Mouse (Mus musculus) heart, postnatal 14 days (tissue): ENCODE results near the gene Plin3. TPM values are rescaled to one million over a fixed set of nuclear protein-coding genes. Genes with fewer than 3 reads are reported as not detected.

Experiments used
- DNase-seq, 2 experiments: peaks; one replicate each; pipeline ENCODE4 v3.0.0; 2021 to 2022
- intact Hi-C: fragments of 180-260 bp; cut with DNase I; formaldehyde crosslinking; loops from one replicate; pipeline ENCODE4 v1.15.1; 2025
- total RNA-seq, 2 experiments: library from RNA; stranded (reverse); gene quantifications; 2 replicates each; pipeline ENCODE4 v1.2.3; 2021

Plin3 gene
- total RNA-seq, 2 experiments from 2014 or later = 115 to 133 TPM

DNA sequence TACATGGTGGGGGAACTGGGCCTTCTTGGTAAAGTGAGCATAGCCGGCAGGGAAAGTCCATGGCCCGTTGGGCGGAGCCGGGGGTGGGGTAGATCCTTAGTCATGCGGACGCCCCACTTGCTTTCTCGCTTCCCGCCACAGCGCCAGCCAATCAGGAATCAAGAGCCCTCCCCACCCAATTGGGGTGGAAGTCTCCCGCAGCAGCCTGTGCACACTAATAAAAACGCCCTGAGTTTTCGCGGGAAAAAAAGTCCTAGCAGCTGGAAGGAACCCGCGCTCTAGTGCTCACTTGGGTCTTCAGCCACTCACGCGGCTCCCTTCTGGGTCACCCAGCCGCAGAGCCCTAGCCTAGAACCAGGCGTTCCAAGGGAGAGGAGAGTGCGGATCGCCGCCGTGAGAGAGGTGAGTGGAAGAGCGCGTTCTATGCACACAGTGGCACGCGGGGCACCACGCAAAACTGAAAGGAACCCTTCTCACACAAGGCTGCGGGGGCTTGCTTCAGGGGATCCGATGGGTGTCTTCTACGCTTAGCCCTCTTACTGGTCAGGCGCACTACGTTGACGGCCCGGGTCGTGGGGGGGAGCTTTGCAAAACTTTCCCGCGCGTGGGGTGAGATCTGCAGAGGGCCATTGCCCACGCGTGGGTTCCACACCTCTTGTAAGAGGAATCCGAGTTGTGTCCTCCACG is 10.6 kb upstream of the Plin3 start, which contains the start of gene Uhrf1:
Gene Uhrf1 (plus strand): TSS at position 162 of the 687 bp plus-strand sequence.
- peak; percentile 74 to 81 for DNase-seq
- intact Hi-C loops = no loop called here

- DNase-seq = peak in 1 of 2 experiments; percentile 34
- intact Hi-C loops = no loop called here
These were observed 9.8 kb upstream of the Plin3 start for GRCm38 (mm10) chr17:56302363-56302996.

DNA sequence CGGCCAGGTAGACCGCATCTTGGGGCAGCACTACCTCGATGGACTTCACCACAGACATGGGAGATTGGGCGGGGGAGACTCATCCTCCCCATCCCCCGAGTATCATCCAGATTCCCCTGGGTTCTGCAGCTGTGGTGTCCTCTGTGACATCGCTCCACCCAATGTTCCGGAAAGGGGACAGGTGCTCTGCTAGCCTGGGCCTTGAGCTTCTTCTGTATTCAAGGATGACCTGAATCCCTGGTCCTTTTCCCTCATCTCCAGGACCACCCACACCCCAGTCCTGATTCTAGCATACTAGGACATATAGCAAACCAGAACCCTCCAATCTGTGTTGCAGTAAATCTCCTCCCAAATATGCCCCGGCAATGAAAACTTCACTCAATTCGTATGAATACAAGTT is 7.5 kb upstream of the Plin3 start, which contains the start of gene Arrdc5:
Gene Arrdc5 (minus strand): TSS at position 101 of the 400 bp plus-strand sequence.
- DNase-seq = no peak
- intact Hi-C loops = no loop called here

GRCm38 (mm10) chr17:56298238-56298637 is 5.6 kb upstream of the Plin3 start:
- intact Hi-C loops = no loop called here

DNA sequence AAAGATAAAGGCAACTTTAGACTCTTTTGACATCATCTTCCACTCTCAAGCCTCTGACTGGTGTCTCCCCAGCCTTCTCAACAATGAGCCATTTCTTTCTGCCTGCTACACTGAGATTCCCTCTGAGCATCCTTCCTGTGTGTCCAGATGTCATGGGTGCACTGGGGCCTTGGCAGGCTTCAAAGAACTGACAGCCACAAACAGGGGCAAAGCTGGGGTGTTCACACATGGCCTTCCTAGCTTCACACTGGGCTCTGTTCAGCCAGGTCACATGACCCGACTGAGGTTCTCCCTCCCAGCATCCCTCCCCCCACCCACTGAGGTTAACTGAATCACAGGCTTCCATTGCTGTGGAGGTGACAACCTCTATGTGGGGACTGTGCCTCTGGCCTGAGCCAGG is 3.5 kb upstream of the Plin3 start:
- DNase-seq = no peak
- intact Hi-C loops = no loop called here

More at GRCm38 (mm10) chr17:56298238-56298637, 5.6 kb upstream of the Plin3 start:
- no peak for DNase-seq

GRCm38 (mm10) chr17:56294241-56294640 is 1.6 kb upstream of the Plin3 start:
- no peak for DNase-seq
- intact Hi-C loops = no loop called here

GRCm38 (mm10) chr17:56293291-56293690 is 618 bp upstream of the Plin3 start:
- intact Hi-C loops = loop anchor here (2.0 kb wide), 1 partner anchor 58 kb away; no protein-coding TSS in a partner anchor
- no peak for DNase-seq

- intact Hi-C loops = loop anchor here (2.0 kb wide), 2 partner anchors 15 to 59 kb away; partner anchors contain the start of gene Ticam1
These were observed 722 bp downstream of the Plin3 start for GRCm38 (mm10) chr17:56291826-56292475.

DNA sequence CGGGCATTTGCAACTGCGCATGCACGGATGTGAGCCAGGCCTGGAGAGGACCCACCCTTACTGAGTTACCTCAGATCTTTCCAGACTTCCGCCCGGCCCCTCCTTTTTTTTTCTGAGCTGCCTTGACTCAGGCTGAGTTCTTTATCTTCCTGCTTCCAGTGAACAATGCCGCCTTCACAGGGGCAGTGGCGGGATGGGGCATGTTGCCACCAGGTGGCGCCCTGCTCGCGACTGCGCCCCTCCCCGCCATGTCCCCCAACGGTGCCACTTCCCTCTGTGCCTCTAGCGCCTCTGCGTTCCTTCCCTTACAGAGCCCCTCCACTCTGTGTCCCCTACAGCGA is 1.5 kb downstream of the Plin3 start:
- intact Hi-C loops = loop anchor here (2.0 kb wide), 1 partner anchor 14 kb away; the partner anchor contains the start of gene Ticam1
- peak; percentile 91 to 94 for DNase-seq

More at GRCm38 (mm10) chr17:56291826-56292475, 722 bp downstream of the Plin3 start:
- no peak for DNase-seq

- intact Hi-C loops = loop anchor here (2.0 kb wide), 1 partner anchor 14 kb away; the partner anchor contains the start of gene Ticam1
These were observed 2.1 kb downstream of the Plin3 start for GRCm38 (mm10) chr17:56290388-56291170.

GRCm38 (mm10) chr17:56289371-56290331 is 3.0 kb downstream of the Plin3 start:
- DNase-seq = peak; percentile 62 to 75
- intact Hi-C loops = loop anchor here (2.0 kb wide), 1 partner anchor 13 kb away; the partner anchor contains the start of gene Ticam1

More at GRCm38 (mm10) chr17:56290388-56291170, 2.1 kb downstream of the Plin3 start:
- peak; percentile 99 for DNase-seq

DNA sequence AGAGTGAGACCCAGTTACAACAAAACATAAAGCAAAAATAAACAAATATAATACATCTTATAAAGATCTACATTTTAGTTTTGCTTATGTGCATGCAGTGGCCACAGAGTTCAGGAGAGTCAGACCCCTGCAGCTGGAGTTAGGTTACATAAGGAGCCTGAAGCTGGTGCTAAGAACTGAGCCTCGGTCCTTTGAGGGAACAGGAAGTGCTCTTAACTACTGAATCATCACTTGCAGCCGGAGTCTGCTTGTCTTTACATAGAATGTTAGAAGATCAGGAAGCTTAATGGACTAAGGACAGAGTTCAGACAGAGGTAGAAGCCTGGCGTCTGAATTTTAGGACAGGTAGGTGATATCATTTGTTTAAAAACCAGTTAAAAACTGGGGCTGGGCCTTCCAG is 3.8 kb downstream of the Plin3 start:
- intact Hi-C loops = no loop called here
- DNase-seq = no peak

DNA sequence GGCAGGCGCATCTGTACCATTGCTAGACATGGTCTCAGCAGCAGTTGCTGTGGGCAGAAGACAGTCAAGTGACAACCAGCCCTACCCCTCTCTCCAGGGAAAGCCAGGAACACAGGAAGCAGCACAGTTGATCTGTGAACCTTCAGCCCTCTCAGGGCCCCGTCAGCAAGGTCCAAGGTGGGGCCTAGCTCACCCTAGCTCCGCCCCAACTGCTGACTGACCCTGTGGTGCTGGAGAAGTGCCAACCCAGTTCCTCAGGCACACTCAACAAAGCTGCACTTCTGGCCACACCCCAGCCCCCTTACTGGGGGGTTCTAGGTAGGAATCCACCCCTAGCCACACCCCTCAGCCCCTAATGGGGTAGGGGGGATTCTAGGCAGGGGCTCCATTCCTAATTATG is 4.8 kb downstream of the Plin3 start:
- peak; percentile 50 to 54 for DNase-seq
- intact Hi-C loops = no loop called here

- no peak for DNase-seq
- intact Hi-C loops = no loop called here
These were observed 6.7 kb downstream of the Plin3 start for GRCm38 (mm10) chr17:56285995-56286394.

GRCm38 (mm10) chr17:56283316-56283715 is 9.4 kb downstream of the Plin3 start:
- no peak for DNase-seq
- intact Hi-C loops = no loop called here

- intact Hi-C loops = no loop called here
These were observed 9.9 kb downstream of the Plin3 start for GRCm38 (mm10) chr17:56282802-56283201.

GRCm38 (mm10) chr17:56281193-56281592 is 11.5 kb downstream of the Plin3 start:
- intact Hi-C loops = no loop called here
- no peak for DNase-seq

More at GRCm38 (mm10) chr17:56282802-56283201, 9.9 kb downstream of the Plin3 start:
- DNase-seq = no peak

- DNase-seq = peak; percentile 60 to 68
These were observed 13.1 kb downstream of the Plin3 start for GRCm38 (mm10) chr17:56279481-56280155.

More at GRCm38 (mm10) chr17:56279481-56280155, 13.1 kb downstream of the Plin3 start:
- intact Hi-C loops = no loop called here
